ENCODE assay signal across 8 mouse cellular contexts in genomic region chr11:62076345-62077156, GRCm38 (mm10).
DNase-seq lines count a peak whose midpoint lies in the region.

No protein-coding gene starts in this region.

- H3K4me3 ChIP-seq in megakaryocyte, embryonic 14.5 days (replicated peaks): peak overlapping the region; percentile 93

- peaks cover 50% of the 10 kb centered on the region for H3K36me3 ChIP-seq in megakaryocyte, embryonic 14.5 days (replicated peaks; ENCODE audit: low read length)

- no peaks in the 10 kb centered on the region for H3K9me3 ChIP-seq in megakaryocyte, embryonic 14.5 days

- peak; percentile 94 to 95 for DNase-seq in adrenal gland, adult 18-20 months (ENCODE audit: low spot score in 2 of 2)
- DNase-seq in embryo, embryonic 10.5 days (ENCODE audit: low spot score): peak; percentile 100
- DNase-seq in gastrocnemius, postnatal 10 days: peak; percentile 95
- DNase-seq in hindlimb bud, embryonic 11.5 days (ENCODE audit: extremely low spot score, low read depth, low spot score): peak; percentile 90
- peak; percentile 60 to 98 for DNase-seq in left cerebral cortex, adult 8-10 months (ENCODE audit: low spot score in 2 of 2)
- DNase-seq in right cerebral cortex, adult 2 months (ENCODE audit: low spot score in 2 of 2): peak; percentile 85 to 93
- peak; percentile 91 for DNase-seq in urinary bladder, postnatal 10 days (ENCODE audit: low spot score)

- H3K4me1 ChIP-seq in megakaryocyte, embryonic 14.5 days: peaks cover 69% of the 10 kb centered on the region

- no peaks in the 10 kb centered on the region for H3K27me3 ChIP-seq in megakaryocyte, embryonic 14.5 days (replicated peaks)

Comparison
In these comparisons a context has a peak if more than half of its experiments do, and no peak if none do; other contexts are left out.
1. Peak in every context shown above with its lines: DNase-seq and H3K4me3 ChIP-seq.